Mouse (Mus musculus) kidney, embryonic 14.5 days (tissue): ENCODE measurements around the gene Plvap. TPM values are rescaled to one million over a fixed set of nuclear protein-coding genes. Genes with fewer than 3 reads are reported as not detected.

ENCODE experiments used
- ATAC-seq: fragments of 200-750 bp; cut with Nextera tagmentation; 2 replicates; pipeline ENCODE4 v1.8.0; 2017; ENCODE audit warnings: moderate number of reproducible peaks, mild to moderate bottlenecking, moderate TSS enrichment, moderate library complexity; ENCODE audit not compliant: low FRiP score, low TSS enrichment
- H3K27ac ChIP-seq: fragments of 300-500 bp; sonication (generic); 2 replicates; pipeline ENCODE4 v1.5.1; 2014; ENCODE audit warnings: low read depth, mild to moderate bottlenecking, low read length, moderate library complexity, mixed read lengths
- H3K27me3 ChIP-seq: fragments of 300-500 bp; sonication (generic); 2 replicates; pipeline ENCODE4 v1.6.1; 2014; ENCODE audit warnings: mild to moderate bottlenecking, low read length; ENCODE audit not compliant: control insufficient read depth, insufficient read depth
- H3K36me3 ChIP-seq: fragments of 300-500 bp; sonication (generic); 2 replicates; pipeline ENCODE4 v1.6.1; 2014; ENCODE audit warnings: low read length, mixed read lengths; ENCODE audit not compliant: control insufficient read depth, insufficient read depth
- H3K4me1 ChIP-seq: fragments of 300-500 bp; sonication (generic); 2 replicates; pipeline ENCODE4 v1.6.1; 2014; ENCODE audit warnings: low read length, mixed read lengths; ENCODE audit not compliant: control insufficient read depth, insufficient read depth
- H3K4me2 ChIP-seq: fragments of 300-500 bp; sonication (generic); replicated peaks from 2 replicates; pipeline ENCODE4 v1.6.1; 2014; ENCODE audit warnings: low read depth, mild to moderate bottlenecking, low read length
- H3K4me3 ChIP-seq: fragments of 300-500 bp; sonication (generic); 2 replicates; pipeline ENCODE4 v1.5.1; 2014; ENCODE audit warnings: mild to moderate bottlenecking, low read length
- H3K9ac ChIP-seq: fragments of 300-500 bp; sonication (generic); 2 replicates; pipeline ENCODE4 v1.6.1; 2014; ENCODE audit warnings: low read depth, mild to moderate bottlenecking, low read length, moderate library complexity
- H3K9me3 ChIP-seq: fragments of 300-500 bp; sonication (generic); 2 replicates; pipeline ENCODE4 v1.6.1; 2016; ENCODE audit warnings: low read length; ENCODE audit not compliant: control insufficient read depth
- WGBS: fragments of 180-500 bp; shearing (Covaris S2); extraction: QIAGEN DNeasy Blood & Tissue Kit; methylation state at CpG from one replicate; pipeline ENCODE4 v1.1.7; 2014; 5-methylcytosine and 5-hydroxymethylcytosine counted together
- polyA plus RNA-seq: library from polyadenylated mRNA; unstranded; fragments of >200 nt; fragmentation: Nextera tagmentation; extraction: Ambion mirVana; gene quantifications from 2 replicates; pipeline ENCODE4 v1.2.1, GENCODE M21; 2014

Plvap gene
- polyA plus RNA-seq, 1 experiment from 2014 or later = 123 TPM

- Histone ChIP-seq H3K4me1 (peaks cover 44% of the 10 kb centered on the region), H3K36me3 (peaks cover 5% of the 10 kb centered on the region; the same call in 1 of the 2 replicates), H3K9me3 (no peaks in the 10 kb centered on the region), H3K27me3 (no peaks in the 10 kb centered on the region), H3K4me2 (no peak overlapping the region), H3K4me3 (no peak overlapping the region), H3K27ac (peak overlapping the region; percentile 84), H3K9ac (no peak overlapping the region)
- peak; percentile 14; the same call in 1 of the 2 replicates for ATAC-seq
- 17% methylated on average over 16 of the region's 16 CpGs for WGBS
Measured at GRCm38 (mm10) chr8:71498816-71499690, 12.5 kb downstream of the Plvap start.

GRCm38 (mm10) chr8:71497881-71498501, 13.6 kb downstream of the Plvap start:
- 8% methylated on average over 15 of the region's 15 CpGs for WGBS
- peak; percentile 50 for ATAC-seq
- Histone ChIP-seq H3K27ac (peak overlapping the region; percentile 84), H3K27me3 (no peaks in the 10 kb centered on the region), H3K9me3 (no peaks in the 10 kb centered on the region), H3K4me3 (no peak overlapping the region), H3K36me3 (peaks cover 10% of the 10 kb centered on the region; the same call in 1 of the 2 replicates), H3K4me2 (no peak overlapping the region), H3K4me1 (peaks cover 44% of the 10 kb centered on the region), H3K9ac (no peak overlapping the region)

GRCm38 (mm10) chr8:71497077-71497645, 14.4 kb downstream of the Plvap start:
- Histone ChIP-seq H3K9me3 (no peaks in the 10 kb centered on the region), H3K4me1 (peaks cover 44% of the 10 kb centered on the region)
- WGBS = 96% methylated on average over 1 of the region's 1 CpGs

GRCm38 (mm10) chr8:71496481-71496880, 15.1 kb downstream of the Plvap start:
- Histone ChIP-seq H3K9me3 (no peaks in the 10 kb centered on the region), H3K27me3 (no peaks in the 10 kb centered on the region), H3K27ac (peak overlapping the region; percentile 84), H3K4me2 (no peak overlapping the region), H3K9ac (peak overlapping the region; percentile 28), H3K4me3 (no peak overlapping the region), H3K36me3 (peaks cover 23% of the 10 kb centered on the region), H3K4me1 (peaks cover 44% of the 10 kb centered on the region)
- ATAC-seq = peak; percentile 51
- WGBS = 13% methylated on average over 11 of the region's 11 CpGs

More at GRCm38 (mm10) chr8:71497077-71497645, 14.4 kb downstream of the Plvap start:
- Histone ChIP-seq H3K9ac (peak overlapping the region; percentile 28; the same call in 1 of the 2 replicates), H3K4me2 (no peak overlapping the region), H3K27ac (peak overlapping the region; percentile 84), H3K4me3 (no peak overlapping the region), H3K36me3 (peaks cover 19% of the 10 kb centered on the region), H3K27me3 (no peaks in the 10 kb centered on the region)
- no peak for ATAC-seq

- WGBS = 82% methylated on average over 5 of the region's 5 CpGs
- Histone ChIP-seq H3K27ac (peak overlapping the region; percentile 84), H3K4me1 (peaks cover 44% of the 10 kb centered on the region), H3K4me3 (no peak overlapping the region), H3K4me2 (no peak overlapping the region), H3K36me3 (peaks cover 29% of the 10 kb centered on the region), H3K9ac (no peak overlapping the region), H3K27me3 (no peaks in the 10 kb centered on the region), H3K9me3 (no peaks in the 10 kb centered on the region)
- ATAC-seq = no peak
Measured at GRCm38 (mm10) chr8:71495811-71496210, 15.7 kb downstream of the Plvap start.

GRCm38 (mm10) chr8:71495039-71495438, 16.5 kb downstream of the Plvap start:
- ATAC-seq = peak; percentile 51
- Histone ChIP-seq H3K36me3 (peaks cover 31% of the 10 kb centered on the region), H3K9ac (no peak overlapping the region), H3K4me1 (peaks cover 44% of the 10 kb centered on the region), H3K27me3 (no peaks in the 10 kb centered on the region), H3K4me2 (peak overlapping the region; percentile 19; the same call in 1 of the 2 replicates), H3K9me3 (no peaks in the 10 kb centered on the region), H3K4me3 (no peak overlapping the region), H3K27ac (peak overlapping the region; percentile 84; the same call in 1 of the 2 replicates)
- WGBS = 21% methylated on average over 16 of the region's 16 CpGs

- Histone ChIP-seq H3K27me3 (no peaks in the 10 kb centered on the region), H3K9me3 (no peaks in the 10 kb centered on the region), H3K4me3 (peak overlapping the region; percentile 87), H3K4me1 (peaks cover 11% of the 10 kb centered on the region), H3K9ac (peak overlapping the region; percentile 78), H3K4me2 (peak overlapping the region; percentile 97), H3K27ac (peak overlapping the region; percentile 82; the same call in 1 of the 2 replicates), H3K36me3 (peaks cover 23% of the 10 kb centered on the region)
- WGBS = 0% methylated on average over 22 of the region's 22 CpGs
- peak; percentile 81 for ATAC-seq
Measured at GRCm38 (mm10) chr8:71488454-71488853, 23.1 kb downstream of the Plvap start.

- peak within 1 kb of the TSS; percentile 82 for H3K27ac ChIP-seq
- ATAC-seq = peak; percentile 41
- peak within 1 kb of the TSS; percentile 78 for H3K9ac ChIP-seq
- H3K27me3 ChIP-seq = no peaks in the 10 kb centered on the region
- peak within 1 kb of the TSS; percentile 97 for H3K4me2 ChIP-seq
- under 1% methylated on average over 33 of the region's 33 CpGs for WGBS
- peaks cover 11% of the 10 kb centered on the region for H3K4me1 ChIP-seq
- peak within 1 kb of the TSS; percentile 87 for H3K4me3 ChIP-seq
- no peaks in the 10 kb centered on the region for H3K9me3 ChIP-seq
- peaks cover 22% of the 10 kb centered on the region for H3K36me3 ChIP-seq
Measured at GRCm38 (mm10) chr8:71487691-71488445, 23.7 kb downstream of the Plvap start, which contains the start of gene Gtpbp3. Gene Gtpbp3 (plus strand): TSS chr8:71488103.
